ENCODE assay signal across 19 mouse cellular contexts in genomic region chr2:125555830-125556229, GRCm38 (mm10). TPM values are rescaled to one million over a fixed set of nuclear protein-coding genes. Genes with fewer than 3 reads are reported as not detected.
DNase-seq lines count a peak whose midpoint lies in the region; ATAC-seq and TF ChIP-seq lines count a peak whose summit lies in the region.
"Had no signal": no experiment of that assay in that cellular context is flagged by ENCODE, and none has a peak within 500 bp of the region (broad histone marks: within the 10 kb centered on the region; RNA-seq: fewer than 3 reads in every experiment).

No protein-coding gene starts in this region.

- H3K4me3 ChIP-seq in heart, adult 2 months: no peak overlapping the region
- H3K4me3 ChIP-seq in lung, postnatal 0 days (ENCODE audit: low read depth, low read length): no peak overlapping the region
- H3K4me3 ChIP-seq: forebrain, embryonic 15.5 days had no signal

- WGBS in heart, adult 2 months: 75% methylated on average over 6 of the region's 6 CpGs
- 73% methylated on average over 6 of the region's 6 CpGs for WGBS in lung, postnatal 0 days

- H3K27ac ChIP-seq in heart, adult 2 months: no peak overlapping the region
- no peak overlapping the region for H3K27ac ChIP-seq in lung, postnatal 0 days (ENCODE audit: low read length)
- H3K27ac ChIP-seq: forebrain, embryonic 15.5 days; hindbrain, embryonic 14.5 days; macrophage had no signal

- TF ChIP-seq POLR2A in heart, adult 2 months (IDR thresholded peaks at IDR 0.05; ENCODE audit: insufficient read depth, low read depth, low read length): no peak

- TF ChIP-seq CTCF in heart, adult 2 months (IDR thresholded peaks at IDR 0.05): peak; percentile 37
- peak; percentile 56 for TF ChIP-seq CTCF in lung, postnatal 0 days (IDR thresholded peaks at IDR 0.05)

- H3K27me3 ChIP-seq in heart, adult 2 months (ENCODE audit: control insufficient read depth, insufficient read depth, low read length): no peaks in the 10 kb centered on the region
- no peaks in the 10 kb centered on the region for H3K27me3 ChIP-seq in lung, postnatal 0 days (replicated peaks; ENCODE audit: insufficient read depth, low read length)
- H3K27me3 ChIP-seq: forebrain, embryonic 15.5 days had no signal

- no peak for DNase-seq in heart, adult 2 months
- DNase-seq in heart, postnatal 14 days: no peak
- no peak for DNase-seq in lung, postnatal 0 days (ENCODE audit: low spot score)
- DNase-seq in lung, postnatal 36 days: no peak
- peak; percentile 51 for DNase-seq in ES-CJ7 (ENCODE audit: low read depth, low spot score)
- DNase-seq in frontal cortex, postnatal 10 days (ENCODE audit: low spot score in 2 of 2): no peak
- DNase-seq: adrenal gland, adult 8-10 months; cerebellum, postnatal 10 days; gastrocnemius, postnatal 25 days; kidney, adult 9 months; layer of hippocampus, adult 9-11 months; retina, postnatal 1 day had no signal

- no peaks in the 10 kb centered on the region for H3K79me2 ChIP-seq in heart, adult 2 months (replicated peaks; ENCODE audit: control insufficient read depth, insufficient read depth, low read length)

- peaks cover 2% of the 10 kb centered on the region for H3K4me1 ChIP-seq in heart, adult 2 months (ENCODE audit: control insufficient read depth, insufficient read depth, low read length)
- no peaks in the 10 kb centered on the region for H3K4me1 ChIP-seq in lung, postnatal 0 days (ENCODE audit: insufficient read depth, low read depth, low read length)
- H3K4me1 ChIP-seq: forebrain, embryonic 15.5 days had no signal

- H3K4me2 ChIP-seq in lung, postnatal 0 days (replicated peaks; ENCODE audit: low read depth, low read length): no peak overlapping the region
- H3K4me2 ChIP-seq: forebrain, embryonic 15.5 days; hindbrain, embryonic 14.5 days had no signal

- H3K9ac ChIP-seq in heart, adult 2 months (ENCODE audit: low read depth, low read length): no peak overlapping the region
- H3K9ac ChIP-seq in lung, postnatal 0 days (replicated peaks; ENCODE audit: low read depth): no peak overlapping the region
- H3K9ac ChIP-seq: forebrain, embryonic 15.5 days; hindbrain, embryonic 14.5 days had no signal

- TF ChIP-seq EP300 in heart, adult 2 months (IDR thresholded peaks at IDR 0.05; ENCODE audit: insufficient read depth, low read depth, low read length): no peak
- no peak for TF ChIP-seq EP300 in lung, postnatal 0 days (IDR thresholded peaks at IDR 0.05)

- H3K36me3 ChIP-seq in heart, adult 2 months (ENCODE audit: control insufficient read depth, insufficient read depth, low read length): no peaks in the 10 kb centered on the region
- H3K36me3 ChIP-seq in lung, postnatal 0 days (ENCODE audit: insufficient read depth, low read length): no peaks in the 10 kb centered on the region
- H3K36me3 ChIP-seq: forebrain, embryonic 15.5 days had no signal

- no peak for ATAC-seq in lung, postnatal 0 days
- peak; percentile 46; the same call in 1 of the 2 replicates for ATAC-seq in granulocyte monocyte progenitor cell, adult 5-6 weeks (replicated peaks; ENCODE audit: poor library complexity, severe bottlenecking)
- ATAC-seq: CD4-positive, CD25-positive, alpha-beta regulatory T cell, adult 4 months; forebrain, embryonic 15.5 days had no signal

- H3K9me3 ChIP-seq in lung, postnatal 0 days (ENCODE audit: low read length): no peaks in the 10 kb centered on the region
- H3K9me3 ChIP-seq: forebrain, embryonic 15.5 days had no signal

- intact Hi-C loops in heart, adult 2 months (cut with DNase I): no loop called here
- intact Hi-C loops in heart, postnatal 14 days (cut with DNase I): no loop called here

RNA-seq across cellular contexts. Expression of gene Fbn1, which starts 48.0 kb away (rescaled TPM):
- 10 to 100 TPM; 28.8 to 43.9 TPM for total RNA-seq in heart, adult 2 months (2021)
- polyA plus RNA-seq in heart, adult 2 months (2012; rRNA removed): 15.0 and 27.6 TPM in 2 replicates
- total RNA-seq in heart, postnatal 14 days (2021): 100 to 1,000 TPM; 163 TPM
- polyA plus RNA-seq in lung, postnatal 0 days (2015; fragmentation: Nextera tagmentation; extraction: Ambion mirVana): 23.6 and 25.7 TPM in 2 replicates
- total RNA-seq in granulocyte monocyte progenitor cell, adult 5-6 weeks (2014; fragmentation: Nextera tagmentation): 0.13 TPM in 1 of 2 replicates, not detected in the other
- total RNA-seq in granulocyte monocyte progenitor cell, adult 5-6 weeks (2017): 0.05 and 0.34 TPM in 2 replicates
- total RNA-seq: monocyte, adult 5-6 weeks had no signal
- polyA plus RNA-seq: CD4-positive, CD25-positive, alpha-beta regulatory T cell, adult 4 months had no signal

RNA-seq across cellular contexts. Expression of gene Gm9913, which starts 50.9 kb away (rescaled TPM):
- total RNA-seq in heart, adult 2 months (2021): under 1 TPM; 0.21 to 0.23 TPM
- polyA plus RNA-seq in heart, adult 2 months (2012; rRNA removed): 0.29 and 0.35 TPM in 2 replicates
- under 1 TPM; 0.22 TPM for total RNA-seq in heart, postnatal 14 days (2021)
- 0.33 and 0.68 TPM in 2 replicates for polyA plus RNA-seq in lung, postnatal 0 days (2015; fragmentation: Nextera tagmentation; extraction: Ambion mirVana)
- total RNA-seq in granulocyte monocyte progenitor cell, adult 5-6 weeks (2014; fragmentation: Nextera tagmentation): not detected in 2 replicates
- not detected in 2 replicates for total RNA-seq in granulocyte monocyte progenitor cell, adult 5-6 weeks (2017)
- total RNA-seq: liver, adult 2 months; monocyte, adult 5-6 weeks had no signal
- polyA plus RNA-seq: CD4-positive, CD25-positive, alpha-beta regulatory T cell, adult 4 months; hindbrain, embryonic 14.5 days; liver, adult 2 months; macrophage had no signal

Comparison
In these comparisons a context has a peak if more than half of its experiments do, and no peak if none do; other contexts are left out.
1. RNA of gene Fbn1, which starts 48.0 kb away (total RNA-seq): 163 TPM in heart, postnatal 14 days and 28.8 to 43.9 TPM in heart, adult 2 months; 0.05 to 0.34 TPM in granulocyte monocyte progenitor cell, adult 5-6 weeks; every median in the first group is over 10 times any median in the second.